Mouse (Mus musculus): ENCODE results near the gene Tbc1d16.
A peak's percentile ranks its signal among the peaks of the same experiment; 100 is the strongest.

The Tbc1d16 gene

DNA sequence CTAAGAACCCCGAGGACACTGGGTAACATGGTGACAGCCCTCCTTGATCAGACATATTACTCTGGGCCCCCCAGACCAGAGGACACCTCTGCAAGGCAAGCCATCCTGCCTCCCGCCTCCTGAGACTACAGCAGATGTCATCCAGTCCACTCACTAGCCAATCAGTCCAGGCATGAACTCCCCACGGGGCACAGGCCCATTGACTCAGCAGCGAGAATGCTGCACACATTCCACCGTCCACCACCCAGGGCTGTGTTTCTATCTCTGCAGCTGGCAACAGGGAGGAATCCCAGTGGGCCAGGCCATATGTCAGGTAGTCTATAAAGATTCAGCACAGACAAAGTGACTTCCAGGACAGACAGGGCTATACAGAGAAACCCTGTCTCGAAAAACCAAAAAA is 20.3 kb downstream of the Tbc1d16 start:
- DNase-seq: no peak

DNA sequence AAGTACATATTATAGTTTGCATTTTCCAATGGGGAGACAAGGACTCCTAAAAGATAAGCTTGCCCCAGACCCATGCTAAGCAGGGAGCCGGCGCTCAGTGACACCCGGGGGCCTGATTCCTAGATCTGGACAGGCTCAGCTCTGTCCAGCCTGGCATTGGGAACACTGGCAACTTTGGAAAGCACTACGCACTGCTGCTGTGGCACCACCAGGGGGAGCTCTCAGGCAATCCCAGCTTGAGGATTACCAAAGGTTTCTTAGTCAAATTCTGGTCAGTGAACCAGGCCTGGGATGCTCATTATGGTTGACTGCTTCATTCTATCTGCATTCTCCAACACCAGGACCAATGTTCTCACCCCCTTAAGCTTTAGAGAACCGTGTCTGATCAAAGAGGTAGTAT is 21.7 kb downstream of the Tbc1d16 start:
- peak in 1 of 2 experiments; percentile 46 for DNase-seq

DNA sequence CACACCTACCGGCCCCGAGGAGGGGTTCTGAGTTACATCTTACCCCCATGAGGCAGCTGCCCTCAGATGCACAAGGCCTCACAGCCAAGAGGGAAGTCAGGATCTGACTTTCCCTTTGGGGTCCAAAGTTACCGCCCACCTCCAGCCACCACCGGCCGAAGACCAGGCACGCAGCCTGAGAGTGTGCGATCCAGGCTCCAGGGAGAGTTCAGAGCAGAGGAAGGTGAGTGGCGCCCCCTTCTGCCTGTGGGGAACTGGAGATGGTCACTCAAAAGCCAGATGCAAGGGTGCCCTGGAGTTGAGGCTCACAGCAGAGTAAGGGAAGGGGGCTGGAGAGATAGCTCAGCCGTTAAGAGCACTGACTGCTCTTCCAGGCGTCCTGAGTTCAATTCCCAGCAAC is 22.6 kb downstream of the Tbc1d16 start:
- DNase-seq: no peak

DNA sequence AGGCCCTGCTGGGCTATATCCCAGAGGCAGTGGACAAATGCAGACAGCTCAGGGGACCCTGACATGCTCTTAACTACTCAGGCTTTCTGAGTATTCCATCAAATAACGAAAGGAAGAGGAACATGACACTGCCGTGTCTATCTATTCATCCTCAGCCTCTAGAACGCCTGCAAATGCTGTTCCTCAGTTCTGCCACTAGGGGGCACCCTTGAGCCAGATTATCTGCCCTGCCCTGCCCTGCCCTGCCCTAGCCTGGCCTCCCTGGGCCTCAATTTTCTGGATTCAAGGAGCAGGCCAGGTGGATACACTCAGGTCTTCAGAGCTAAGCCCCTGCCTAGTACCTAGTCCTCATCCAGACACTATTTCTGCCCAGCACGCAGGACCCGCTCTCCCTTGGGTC is 24.9 kb downstream of the Tbc1d16 start:
- peak in 1 of 2 experiments; percentile 24 for DNase-seq

DNA sequence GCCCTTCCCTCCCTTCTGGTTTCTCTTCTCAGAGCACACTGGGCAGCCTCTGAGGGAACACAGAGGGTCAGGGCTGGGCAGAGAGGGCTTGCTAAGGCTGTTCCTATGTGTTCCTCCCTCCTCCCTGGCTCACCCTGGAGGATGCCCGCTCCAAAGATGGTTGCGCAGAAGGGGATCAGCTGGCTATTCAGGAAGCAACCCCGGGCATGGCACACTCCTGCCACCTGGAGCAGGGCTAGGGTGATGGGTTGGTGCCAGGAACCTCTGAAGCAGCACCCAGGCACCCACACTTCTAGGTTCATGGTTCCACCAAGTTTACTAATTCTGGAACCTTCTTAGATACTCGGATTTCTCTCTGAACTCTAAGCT is 29.1 kb downstream of the Tbc1d16 start:
- no peak for DNase-seq

DNA sequence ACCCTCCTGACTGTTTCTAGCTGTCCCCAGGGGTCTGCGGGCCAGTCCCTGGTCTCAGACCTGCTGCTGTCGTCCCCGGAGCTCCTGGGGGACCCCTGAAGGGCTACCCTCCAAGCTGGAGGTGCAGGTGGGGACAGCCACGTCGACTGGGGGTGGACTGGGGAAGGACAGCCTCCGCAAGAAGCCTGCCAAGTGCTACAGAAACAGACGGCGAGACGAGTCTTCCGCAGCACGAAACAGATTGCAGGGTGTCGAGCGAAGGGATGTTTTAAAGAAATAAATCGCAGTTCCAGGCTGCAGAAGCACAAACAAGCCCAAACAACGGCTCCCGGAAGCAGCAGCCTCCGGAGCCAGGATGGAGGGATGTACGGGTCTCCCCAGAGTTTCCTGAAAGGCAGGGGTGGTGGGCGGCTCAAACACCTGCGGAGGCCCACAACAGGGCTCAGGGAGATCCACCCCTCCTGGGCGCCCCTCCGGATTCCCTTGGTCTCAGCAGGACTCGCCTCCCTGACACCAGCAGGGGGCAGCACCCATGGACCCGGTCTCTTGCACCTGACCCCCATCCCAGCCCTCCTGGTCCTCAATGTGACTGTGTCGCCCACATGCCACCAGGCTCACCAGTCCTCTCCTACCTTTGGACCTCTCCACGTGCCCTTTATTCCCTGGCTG is 29.6 kb downstream of the Tbc1d16 start:
- peak; percentile 56 to 59 for DNase-seq

DNA sequence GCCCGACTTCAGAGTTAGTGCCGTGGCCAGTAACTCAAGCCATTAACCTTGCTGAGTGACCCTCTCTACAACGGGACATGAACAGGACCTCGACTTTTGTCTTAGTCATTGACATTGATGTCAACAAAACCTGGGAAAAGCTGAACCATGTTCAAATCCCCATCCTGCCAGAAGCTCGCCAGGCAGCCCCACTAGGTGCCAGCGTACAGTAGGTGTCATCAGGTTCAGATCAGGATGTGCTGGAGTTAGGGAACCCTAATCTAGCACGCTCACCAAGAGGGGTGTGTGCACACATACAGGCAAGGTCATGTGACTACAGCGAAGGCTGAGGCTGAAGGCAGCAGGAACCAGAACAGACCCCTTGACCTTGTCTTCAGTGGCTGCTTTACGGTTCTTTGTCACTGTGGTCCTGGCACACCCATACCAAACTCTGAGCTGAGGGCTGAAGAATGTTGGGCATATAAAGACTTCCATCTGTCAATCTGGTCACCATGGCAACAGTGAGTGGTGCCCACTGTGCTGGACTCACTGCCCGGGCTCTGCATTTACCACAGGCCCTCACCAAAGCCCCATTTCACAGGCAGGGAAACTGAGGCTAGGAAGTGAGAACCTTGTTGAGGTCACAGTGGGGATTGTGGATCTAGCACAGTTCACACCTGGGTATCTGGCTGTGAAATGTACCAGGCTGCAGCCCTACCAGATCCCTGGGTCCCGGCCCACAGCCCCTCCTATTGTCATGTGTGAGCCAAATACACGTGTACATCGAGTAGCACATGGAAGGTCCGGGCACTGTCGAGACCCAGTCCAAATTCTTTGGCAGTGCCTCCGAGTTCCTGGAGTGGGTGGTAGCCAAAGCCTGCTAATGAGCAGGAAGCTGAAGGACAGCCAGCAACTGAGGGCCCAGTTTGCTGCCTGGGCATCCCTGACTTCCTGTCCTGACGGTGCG is 30.4 kb downstream of the Tbc1d16 start:
- no peak for DNase-seq

DNA sequence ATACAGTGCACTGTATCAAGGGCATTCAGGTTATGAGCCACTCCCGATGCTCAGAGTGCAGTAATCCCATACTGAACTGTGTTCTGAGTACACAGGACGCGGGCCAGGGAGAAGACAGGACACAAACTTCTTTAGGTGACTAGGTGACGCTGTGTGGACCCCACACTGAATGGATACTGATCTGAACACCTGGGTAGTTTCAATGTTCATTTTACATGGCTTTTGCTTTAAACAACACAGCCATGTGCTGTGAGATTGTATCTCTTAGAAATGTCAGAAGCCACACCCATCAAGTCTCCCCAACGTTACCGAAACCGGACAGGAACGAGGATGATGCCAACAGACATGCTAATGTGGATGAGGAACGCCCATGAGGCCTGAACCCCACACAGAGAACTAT is 35.7 kb downstream of the Tbc1d16 start:
- DNase-seq: no peak

DNA sequence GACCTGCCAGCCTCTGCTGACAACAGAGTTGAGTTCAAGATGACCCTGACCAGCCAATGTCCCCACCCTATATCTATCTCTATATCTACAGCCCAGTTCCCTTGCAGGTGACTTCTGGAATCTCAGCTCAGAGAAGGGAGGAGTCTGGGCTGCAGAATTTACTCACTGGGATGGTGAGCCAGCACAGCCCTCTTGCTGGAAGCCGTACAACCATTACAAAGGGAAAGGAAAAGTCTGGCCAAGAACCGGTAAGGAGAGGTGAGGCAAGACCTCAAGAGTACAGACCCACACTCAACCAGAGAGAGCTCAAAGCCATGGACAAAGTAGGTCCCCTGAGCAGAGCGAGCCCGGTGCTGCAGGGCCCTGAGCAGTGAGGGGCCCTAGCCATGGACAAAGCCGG is 36.1 kb downstream of the Tbc1d16 start:
- no peak for DNase-seq

DNA sequence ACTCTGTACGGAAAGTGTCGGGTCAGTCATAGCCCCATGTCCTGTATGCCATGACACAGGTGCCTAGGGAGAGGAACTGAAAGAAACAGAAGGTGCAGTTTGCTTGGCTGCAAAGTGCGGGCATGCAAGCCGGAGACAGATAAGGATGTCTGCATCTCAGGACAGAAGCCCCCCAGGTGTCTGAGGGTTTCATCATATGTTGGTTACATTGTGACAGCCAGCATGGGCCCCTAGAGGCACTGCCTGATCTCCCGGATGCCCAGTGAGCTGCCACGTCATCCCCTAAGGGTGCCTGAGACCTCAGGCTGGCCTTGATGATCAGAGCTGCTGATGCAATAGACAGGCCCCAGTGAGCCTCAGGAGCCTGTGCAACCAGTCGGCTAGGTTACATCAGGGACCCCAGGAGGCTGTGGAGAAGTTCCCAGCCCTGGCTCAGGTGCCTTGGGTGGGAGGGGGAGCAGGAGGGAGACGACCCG is 36.7 kb downstream of the Tbc1d16 start:
- DNase-seq: no peak

DNA sequence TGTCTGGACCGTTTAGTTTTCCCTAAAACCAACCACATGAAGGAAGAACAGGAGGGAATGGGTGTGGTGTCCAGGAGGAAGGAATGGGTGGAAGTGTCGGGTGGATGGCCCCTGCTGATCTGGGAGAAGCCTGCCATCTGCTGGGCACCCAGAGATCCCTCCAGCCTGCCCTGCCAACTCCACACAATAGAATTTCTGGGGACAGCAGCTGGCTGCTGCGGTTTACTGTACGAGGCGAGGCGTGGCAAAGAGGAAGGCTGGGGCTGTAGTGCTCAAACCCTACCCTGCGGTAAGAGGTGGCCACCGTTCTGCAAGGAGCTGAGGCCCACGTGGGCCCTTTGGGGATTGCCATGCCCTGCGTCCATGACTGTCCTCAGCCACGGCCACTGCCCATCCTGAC is 37.8 kb downstream of the Tbc1d16 start:
- DNase-seq: peak; percentile 60 to 71

DNA sequence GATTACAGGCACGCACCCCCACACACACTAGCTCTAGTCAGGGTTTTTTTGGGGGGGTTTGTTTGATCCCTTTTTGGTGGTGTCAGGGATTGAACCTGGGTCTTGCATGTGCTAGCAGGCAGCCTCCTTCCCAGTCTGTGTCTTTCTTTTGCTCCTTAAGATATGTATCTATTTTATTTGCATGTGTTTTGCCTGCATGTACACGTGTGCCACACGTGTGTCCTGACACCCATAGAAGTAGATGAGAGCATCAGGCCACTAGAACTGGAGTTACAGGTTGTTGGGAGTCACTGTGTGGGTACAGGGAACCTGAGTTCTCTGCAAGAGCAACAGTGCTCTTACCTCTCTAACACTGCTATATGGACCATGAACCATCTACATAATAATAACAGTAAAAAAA is 39.0 kb downstream of the Tbc1d16 start:
- DNase-seq: no peak

DNA sequence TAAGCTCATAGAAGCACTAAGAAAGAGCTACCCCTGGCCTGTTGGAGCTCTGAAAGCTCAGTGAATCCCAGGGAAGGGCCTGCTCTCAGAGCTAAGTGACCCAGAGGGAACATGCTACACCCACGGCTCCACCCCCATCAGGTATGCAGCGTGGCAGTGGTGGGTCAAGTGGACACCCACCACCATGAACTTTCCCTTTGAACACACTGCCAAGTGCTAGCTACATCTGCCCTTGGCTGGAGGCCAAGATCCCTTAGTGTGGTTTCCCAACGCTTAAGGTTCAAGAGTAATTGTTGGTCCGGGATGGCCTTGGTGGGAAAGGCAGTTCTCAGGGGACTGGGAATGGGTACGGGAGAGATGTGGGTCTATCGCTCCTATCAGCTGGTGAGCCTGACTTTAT is 39.9 kb downstream of the Tbc1d16 start:
- no peak for DNase-seq

DNA sequence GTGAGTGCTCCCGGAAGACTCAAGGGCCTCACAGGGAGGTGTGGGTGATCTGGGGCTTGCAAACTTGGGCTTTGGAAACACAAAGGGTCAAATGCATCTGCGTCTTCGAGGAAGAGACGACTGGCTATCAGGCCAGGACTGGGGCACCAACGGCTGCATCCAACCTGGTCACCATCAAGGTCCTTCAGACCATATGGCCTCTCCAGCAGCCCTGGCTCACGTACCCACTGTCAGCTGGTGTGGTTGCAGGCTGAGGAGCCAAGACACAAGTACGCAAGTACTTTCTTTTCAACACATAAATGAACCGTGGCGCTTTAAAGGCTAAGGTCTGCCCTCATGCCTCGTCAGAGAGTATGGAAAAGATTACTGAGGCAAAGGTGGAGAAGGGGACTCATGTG is 40.5 kb downstream of the Tbc1d16 start:
- DNase-seq: no peak

DNA sequence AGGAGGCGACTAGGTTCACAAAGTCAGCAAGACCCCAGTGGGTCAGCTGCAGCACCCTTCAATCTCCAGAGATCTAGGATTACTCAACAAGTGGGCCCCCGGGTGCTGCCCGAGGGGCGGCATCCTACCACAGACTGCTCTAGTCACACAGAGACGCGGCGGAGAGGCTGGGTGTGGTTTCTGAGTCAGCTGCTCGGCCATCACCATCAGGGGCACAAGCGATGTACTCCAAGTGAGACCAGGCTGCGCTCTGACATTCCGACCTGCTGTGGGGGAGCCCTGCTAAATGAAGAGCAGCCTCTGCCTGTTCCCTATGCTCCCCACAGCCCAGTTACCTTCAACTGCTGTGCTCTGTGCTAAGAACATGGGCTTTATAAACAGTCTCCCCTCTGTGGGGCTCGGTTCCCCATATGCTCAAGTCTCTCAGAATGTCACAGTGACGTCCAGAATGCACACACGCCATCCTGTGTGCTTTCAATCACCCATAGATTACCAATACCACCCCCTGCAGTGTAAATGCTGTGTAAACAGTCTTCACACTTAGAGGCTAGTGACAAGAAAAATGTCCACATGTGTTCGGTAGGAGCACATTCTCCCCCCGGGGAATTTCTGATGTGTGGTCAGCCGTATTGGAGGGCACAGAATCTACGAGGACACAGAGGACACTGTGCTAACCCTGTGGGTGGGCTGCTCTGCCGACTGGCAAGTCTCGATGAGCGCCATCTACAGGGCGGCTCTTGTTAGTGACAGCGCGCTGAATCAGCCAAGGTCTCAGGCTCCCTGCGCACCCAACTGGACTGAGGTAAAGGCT is 41.1 kb downstream of the Tbc1d16 start:
- DNase-seq: peak; percentile 72 to 74

DNA sequence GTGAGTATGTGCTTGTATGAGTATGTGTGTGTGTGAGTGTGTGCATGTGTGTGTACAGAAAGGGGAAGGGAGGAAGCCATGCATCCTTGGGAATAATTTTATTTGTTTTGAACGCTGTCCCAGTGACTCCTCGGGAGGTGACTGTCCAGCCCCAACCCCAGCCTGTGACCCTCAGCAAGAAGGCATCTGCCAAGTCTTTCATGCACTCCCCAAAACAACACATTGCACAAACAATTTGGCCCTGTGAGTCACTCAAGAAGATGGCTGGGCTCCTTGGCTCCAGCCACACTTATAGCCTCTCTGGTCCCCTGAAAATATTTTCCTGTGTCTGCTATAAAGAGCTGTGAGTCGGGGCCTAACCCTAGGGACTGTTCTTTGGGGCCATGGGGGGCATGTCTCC is 41.9 kb downstream of the Tbc1d16 start:
- DNase-seq: no peak

DNA sequence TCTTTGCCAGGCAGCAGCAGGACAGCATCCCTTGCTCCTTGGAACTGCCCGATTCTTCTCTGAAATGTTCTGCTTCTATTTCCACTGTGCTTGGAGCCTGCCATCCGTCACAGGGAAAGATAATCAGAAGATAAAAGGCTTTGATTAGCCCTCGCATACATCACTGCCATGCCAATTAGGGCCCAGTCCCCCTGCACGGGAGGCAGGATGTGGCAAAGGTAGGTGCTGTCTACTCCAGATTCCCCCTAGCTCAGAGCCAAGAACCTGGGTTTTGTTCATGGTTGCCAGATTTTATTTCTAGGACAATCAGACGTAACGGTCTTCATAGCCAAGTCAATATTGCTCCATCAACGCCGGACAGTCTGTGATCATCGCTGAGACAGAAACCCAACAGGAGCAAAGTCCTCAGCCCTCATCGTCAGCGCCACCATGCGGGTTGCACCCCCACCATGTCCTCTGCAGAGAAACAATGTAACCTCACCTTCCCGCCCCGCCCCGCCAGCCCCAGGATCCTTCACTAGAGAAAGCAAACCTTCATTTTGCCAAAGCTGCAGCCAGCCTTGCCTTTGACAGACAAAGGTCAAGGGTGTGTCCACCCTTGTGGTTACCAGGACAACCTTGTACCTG is 44.5 kb downstream of the Tbc1d16 start:
- DNase-seq: peak in 1 of 2 experiments; percentile 6

DNA sequence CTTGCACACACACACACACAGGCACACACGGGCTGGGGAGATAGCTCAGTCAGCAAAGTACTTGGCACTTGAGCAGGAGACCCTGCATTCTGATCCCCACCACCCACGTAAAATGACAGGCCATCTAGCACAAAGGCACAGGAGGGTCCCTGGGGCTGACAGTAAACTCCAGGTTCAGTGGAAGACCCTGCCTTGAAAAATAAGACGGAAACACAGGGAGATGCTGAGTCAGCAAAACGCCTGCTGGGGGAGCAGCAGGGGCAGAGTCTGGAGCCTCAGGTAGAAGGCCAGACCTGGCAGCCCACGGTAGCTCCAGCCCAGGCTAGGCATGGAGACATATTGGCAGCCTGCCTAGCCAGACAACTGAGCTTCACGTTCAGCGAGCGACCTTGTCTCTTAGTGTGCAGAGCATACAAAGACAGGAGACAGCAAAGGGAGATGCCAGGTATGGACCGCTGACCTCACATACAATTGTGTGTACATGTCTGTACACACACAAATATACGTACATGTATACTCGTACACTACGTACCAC is 46.4 kb downstream of the Tbc1d16 start:
- DNase-seq: no peak

DNA sequence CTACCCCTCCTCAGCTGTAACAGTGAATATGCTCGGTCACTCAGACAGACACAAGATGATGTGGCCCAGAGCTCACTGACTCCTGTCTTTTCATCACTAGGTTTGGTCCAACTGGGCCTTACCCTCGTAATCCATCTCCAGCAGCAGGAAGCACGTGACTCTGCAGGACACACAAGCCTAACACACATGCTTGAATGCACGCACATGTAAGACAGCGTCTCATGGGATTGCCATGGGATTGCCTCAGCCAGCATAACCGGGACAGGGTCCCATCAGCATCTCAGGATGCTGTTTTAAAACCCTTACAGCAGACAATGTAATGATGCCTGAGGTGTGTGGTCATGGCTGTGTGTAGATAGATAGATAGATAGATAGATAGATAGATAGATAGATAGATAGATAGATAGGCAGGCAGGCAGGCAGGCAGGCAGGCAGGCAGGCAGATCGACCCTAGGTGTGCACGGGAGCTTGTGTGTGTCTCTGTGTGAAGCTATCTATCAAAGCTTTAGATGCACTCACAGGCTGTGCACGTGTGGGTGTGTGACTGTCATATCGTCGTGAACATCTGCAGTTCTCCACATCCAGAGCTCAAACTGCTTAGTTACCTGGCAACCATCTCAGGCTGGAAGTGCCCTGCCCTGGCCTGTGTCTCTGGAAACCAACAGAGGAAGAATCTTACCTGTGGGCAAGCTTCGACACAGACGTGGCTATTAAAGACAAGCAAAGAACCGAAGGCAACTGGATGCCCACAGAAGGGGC is 47.3 kb downstream of the Tbc1d16 start:
- no peak for DNase-seq

DNA sequence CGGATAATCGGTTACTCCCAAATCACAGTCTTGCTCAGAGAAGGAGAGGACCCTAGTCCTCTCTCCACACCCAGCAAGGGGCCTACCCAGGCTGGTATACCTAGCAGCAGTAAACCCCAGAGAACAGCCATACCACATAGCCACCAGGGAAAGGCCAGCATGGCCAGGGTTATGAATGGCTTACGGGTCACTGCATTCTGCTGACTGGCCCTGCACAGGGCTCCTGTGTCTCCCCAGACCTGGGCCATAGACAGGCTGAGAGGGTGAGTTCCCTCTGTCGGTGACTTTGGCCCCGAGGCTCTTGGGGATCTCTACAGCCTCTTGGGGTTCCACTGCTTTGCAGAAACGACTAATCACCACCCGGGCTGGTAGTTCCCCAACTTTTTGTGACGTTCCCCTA is 50.0 kb downstream of the Tbc1d16 start:
- DNase-seq: no peak

DNA sequence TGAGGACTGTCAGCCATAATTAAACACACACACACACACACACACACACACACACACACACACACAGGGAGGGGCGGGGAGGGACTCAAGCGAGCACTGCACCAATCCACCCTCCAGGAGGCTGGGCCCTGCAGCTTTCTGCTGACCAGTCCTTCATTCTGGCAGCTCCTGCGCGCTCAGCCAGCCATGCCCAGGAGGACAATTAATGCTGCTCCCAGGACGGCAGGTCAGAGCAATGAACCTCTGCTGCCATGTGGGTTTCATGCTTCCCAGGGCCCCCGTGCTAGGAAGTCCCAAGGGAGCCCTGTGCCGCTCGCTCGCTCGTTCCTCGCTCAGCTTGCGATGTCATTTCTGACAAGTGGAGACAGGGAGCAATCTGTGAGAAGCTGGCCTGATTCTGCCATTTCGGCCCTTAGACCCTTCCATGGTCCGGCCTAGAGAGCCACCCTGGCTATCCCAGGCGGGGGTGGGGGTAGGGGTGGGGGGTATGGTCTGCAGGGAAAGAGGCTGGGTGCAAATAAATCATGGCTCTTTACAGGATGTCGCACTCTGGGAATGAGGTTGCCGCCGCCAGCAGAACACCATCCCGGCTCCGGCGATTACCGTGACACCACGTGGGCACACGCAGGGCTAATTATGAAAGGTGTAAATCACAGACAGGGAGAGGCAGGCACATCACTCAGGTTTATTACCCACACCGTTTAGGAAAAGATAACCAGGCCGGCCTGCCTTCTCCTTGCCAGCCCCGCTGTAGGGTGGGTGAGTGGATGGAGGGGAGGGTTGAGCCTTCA is 51.7 kb downstream of the Tbc1d16 start:
- DNase-seq: no peak
